Mouse (Mus musculus) frontal cortex, postnatal 14 days (tissue): ENCODE data around the gene Ift74.
"Not testable (repeated sequence)": the region's sequence is repeated elsewhere in the genome, so short reads cannot be mapped to it uniquely, and the experiment has no call there.

ENCODE experiments used
- DNase-seq, 2 experiments: peaks; one replicate each; pipeline ENCODE4 v3.0.0; 2022; ENCODE audit warnings: low spot score in 2 of 2

Gene Ift74

DNA sequence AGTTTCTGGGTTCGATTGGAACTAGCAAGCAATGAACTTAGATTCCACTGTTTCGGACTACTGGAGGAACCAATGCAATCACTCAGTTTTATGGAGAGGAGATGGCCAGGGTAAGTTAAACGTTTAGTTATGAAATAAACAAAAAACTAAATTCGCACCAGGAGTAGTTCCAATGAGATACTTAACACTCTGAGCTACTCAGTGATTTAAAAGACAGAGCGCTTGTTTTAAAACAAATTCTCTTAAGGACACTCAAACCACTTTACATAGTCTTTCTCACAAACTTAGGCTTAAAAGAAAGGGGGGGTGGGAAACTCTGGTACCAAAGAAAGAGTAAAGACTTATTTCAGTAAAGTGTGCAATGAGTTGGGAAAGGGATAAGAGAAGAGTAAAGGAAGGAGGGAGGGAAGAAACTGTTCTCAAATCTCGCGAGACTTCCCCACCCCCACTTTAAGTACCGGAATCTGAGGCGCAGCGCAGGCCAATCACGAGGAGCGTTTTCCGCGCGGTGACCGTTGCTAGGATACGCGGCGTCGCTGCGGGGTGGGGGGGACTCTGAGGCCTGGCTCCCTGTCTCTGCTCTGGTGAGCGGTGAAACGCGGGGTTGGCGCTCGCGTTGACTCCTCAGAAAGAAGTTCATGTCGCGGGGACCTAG, at the start of gene Ift74:
TSS of gene Ift74 (plus strand) at position 520 of the 655 bp plus-strand sequence.
- peak; percentile 87 to 92 for DNase-seq

DNA sequence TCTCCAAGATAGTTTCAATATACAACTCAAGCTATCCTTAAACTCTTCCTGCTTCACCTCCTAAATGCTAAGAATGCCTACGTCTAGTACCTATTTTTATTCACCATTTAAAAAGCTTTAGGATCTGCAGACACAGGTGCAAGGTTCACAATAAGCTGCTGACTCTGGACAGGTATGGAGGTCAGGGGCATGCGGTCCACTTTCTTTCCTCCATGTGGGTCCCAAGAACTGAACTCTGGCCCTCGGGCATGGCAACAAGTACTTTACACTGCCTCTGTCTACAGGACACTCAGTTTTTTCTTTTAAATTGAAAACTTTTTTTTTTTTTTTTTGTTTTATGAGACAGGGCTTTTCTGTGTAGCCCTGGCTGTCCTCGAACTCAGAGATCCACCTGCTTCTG, 41.6 kb upstream of the Ift74 start:
- no peak for DNase-seq

DNA sequence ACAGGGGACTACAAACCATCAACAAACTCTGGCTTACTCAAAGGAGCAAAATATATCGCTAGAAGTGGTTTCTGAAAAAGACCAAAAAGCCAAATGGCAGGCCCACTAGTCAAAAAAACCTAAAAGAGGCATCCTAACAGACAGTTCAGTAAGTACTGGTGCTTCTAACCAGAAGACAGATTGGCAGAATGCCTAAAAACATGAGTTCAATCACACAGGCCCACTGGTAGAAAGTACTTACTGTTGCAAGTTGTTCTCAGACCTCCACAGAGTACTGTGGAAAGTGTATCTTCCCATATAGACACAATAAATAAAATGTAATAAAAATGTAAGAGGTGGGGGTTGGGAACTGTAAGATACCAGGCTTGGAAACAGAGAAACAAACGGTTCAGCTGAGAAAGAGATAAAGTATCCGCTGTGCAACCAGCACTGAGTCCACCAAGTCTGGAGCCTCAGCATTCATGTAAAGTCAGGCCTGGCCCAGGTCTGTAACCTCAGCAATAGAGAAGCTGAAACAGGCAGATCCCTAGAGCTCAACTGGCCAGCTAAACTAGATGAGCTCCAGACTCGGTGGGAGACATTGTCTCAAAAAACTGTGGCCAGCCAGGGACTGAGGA, 22.4 kb upstream of the Ift74 start:
- no peak for DNase-seq

DNA sequence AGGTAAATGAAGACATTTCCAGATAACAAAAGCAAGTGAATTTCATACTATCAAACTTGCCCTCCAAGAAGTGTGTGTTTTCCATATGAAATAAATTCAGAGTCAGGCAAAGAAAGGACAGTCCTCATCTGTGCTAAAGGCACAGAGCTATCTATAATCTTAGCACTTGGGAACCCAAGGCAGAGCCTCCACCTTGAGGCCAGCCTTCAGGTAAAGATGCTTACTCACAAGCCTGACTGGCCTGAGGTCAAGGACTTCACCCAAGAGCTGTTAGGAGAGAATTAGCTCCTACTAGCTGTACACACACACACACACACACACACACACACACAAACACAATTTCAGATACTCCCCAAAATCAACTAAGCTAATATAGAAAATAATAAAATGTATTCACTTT, 21.6 kb upstream of the Ift74 start:
- no peak for DNase-seq

DNA sequence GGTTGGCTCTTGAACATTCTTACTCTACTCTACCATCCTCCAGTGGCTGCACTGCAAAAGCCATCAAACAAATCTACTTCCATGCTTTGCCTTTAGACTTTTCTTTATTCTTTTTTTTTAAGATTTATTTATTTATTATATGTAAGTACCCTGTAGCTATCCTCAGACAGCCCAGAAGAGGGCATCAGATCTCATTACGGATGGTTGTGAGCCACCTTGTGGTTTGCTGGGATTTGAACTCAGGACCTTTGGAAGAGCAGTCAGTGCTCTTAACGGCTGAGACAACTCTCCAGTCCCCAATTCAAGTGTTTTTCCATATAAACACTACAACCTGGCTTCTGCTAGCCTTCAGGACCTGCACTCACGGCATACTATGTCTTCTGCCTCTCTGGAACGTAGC, 12.9 kb upstream of the Ift74 start:
- DNase-seq: no peak

DNA sequence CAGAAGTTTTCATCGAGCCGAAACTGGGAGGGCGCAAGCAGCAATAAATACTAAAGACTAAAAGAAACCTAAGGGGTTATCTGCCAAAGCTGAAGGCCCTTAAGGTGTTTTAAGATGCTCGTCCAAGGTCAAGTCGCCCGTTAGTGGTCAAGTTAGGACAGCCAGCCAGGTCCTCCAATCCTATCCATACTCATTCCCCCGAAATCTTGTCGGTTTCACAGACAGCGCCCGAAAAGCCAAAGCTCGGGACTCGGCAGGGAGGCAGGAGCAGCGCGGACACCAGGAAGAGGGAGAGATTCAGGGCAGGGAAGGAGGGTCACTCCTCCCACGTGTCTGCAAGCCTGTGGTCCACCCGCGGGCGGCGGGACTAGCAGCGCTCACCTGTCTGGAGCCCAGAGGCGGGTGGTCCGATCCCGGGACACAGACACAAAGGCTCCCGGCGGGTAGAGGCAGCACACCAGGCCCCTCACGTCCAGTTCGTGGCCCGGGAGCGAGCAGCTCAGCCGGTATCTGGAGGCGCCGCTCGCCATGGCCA, 11.7 kb upstream of the Ift74 start:
- no peak for DNase-seq

DNA sequence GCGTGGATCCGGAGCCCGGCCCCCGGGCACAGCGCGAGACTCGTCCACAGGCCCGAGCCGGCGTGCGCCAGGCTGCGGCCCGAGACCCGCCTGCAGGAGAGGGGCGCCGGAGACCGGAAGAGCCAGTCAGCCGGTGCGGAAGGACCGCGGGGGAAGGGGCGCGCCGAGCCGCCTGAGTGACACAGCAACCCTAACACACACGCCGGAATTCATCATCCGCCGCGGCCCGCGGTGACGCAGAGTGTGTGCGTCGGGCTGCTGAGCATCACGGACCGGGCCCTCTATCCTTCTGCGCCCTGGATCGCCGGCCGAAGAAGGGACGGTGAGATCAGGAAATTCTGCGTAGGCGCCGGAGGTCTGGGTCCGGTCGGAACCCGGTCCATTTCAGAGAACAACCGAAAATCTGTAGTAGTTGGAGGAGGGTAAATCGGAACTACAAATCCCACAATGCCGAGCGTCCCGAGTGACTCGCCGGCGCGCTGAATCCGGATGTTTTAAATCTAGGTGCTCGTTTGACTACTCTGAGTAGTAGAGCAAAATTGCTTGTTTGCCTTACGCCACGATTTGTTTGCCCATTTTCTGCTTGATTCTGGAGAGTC, 11.2 kb upstream of the Ift74 start, which contains the start of gene Plaa:
TSS of gene Plaa (minus strand) at position 214 of the 599 bp plus-strand sequence.
- peak; percentile 87 to 90 for DNase-seq

DNA sequence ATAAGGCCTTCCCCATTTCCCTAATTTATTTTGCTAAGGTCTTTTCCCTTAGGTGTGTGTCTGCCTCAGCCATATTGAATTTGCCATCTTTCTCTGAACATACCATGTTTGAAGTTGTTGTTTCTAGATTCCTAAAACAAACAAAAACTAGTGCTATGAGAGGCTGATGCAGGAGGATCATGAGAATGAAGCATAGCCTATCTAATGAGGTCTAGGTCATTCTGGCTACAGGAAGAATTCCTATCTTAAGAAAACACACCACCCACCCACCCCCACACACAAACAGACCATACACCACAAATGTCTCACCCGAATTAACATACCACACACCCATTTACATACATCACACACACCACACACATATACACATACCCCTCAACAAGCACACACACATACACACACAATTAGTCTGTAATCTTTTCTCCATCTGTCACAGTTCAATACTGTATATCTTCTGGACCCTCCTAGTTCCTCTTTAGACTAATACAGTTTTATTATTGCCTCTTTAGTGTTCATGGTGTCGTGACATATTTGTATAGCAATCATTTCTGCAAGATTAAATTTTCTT, 9.8 kb upstream of the Ift74 start:
- no peak for DNase-seq

DNA sequence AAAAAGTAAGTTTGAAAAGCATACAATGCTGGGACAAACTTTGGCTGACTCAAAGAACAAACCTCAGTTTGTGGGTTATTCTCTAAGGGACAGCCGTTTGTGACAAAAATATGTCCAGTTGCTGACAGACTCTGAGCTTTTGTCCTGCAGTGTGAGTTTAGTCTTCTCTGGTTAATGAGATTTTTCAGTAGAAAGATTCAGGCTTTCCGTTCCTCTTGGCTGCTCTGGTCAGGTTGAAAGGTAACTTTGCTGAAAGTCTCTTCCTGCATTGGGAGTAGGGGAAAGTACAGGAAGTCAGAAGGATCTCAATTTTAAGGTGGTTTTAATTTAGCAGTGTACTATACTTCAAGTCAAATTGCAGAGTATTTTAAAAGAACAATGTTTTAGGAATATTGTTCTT, 8.7 kb upstream of the Ift74 start:
- no peak for DNase-seq

DNA sequence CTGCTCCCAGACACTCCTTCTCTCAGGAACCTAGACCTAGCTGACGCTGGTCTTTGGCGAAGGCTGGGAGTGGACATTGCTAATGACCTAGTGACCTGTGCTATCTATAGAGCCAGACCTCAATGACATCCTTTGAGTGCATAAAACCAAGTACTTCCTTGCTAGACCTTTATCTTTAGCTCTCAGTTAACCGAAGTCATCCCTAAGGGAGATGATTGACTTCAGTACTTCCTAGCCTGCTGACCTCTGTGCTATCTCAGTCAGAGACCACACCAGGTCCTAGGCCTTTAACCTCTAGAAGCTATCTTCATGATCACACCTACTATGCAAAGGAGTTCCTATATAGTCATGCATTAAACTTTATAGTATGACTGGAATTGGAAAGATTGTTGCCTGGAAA, 4.0 kb upstream of the Ift74 start:
- DNase-seq: no peak

DNA sequence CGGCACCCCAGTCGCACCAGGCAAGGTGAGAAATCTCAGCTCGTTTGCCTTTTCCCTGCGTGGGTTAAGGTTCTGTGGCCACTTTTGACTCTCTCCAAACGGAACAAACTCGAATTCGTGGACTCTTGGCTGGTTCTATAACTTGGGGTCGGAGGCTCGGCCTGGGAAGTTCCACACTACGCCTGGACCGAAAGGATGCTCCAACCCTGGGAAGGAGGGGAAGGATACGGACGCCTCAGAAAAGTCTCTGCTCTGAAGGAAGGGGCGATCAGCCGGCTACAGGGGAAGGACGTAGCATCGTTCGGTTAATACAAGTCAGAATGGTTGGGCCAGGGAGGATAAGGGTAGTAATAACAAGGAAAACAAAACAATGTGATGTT, 326 bp downstream of the Ift74 start:
- no peak for DNase-seq

DNA sequence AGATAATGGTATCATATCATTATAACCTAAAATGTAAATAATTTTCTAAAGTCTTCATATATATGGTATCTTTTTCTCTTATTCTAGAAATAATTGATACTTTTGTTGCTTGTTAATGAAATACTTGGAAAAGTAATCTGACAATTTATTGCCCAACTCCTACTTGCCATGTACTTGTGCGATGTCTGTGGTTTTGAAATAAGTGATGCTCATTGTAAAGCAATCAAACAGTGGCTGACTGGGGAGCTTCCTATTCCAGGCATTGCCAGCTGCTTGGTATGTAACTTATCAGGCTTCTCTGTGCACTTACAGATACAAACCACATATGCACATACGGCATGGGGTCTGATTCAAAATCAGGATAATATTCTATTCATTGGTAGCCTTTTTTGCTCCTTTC, 5.8 kb downstream of the Ift74 start:
- no peak for DNase-seq

DNA sequence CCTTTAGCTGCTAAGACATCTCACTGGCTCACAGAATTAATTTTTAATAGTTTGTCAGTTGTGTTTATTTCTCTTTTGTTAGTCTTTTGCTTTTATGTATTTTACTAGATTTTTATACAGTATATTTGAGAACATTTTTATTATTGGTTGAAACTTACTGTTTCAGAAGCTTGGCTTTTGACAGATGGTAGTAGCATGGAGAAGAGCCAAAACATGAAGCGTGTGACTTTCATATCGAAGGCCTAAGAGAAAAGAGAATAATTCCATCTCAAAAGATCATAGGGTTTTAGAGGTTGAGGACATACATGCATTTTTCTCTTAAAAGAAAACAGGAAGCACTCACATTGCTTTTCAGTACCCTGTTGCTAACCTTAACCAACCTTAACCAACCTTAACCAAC, 28.9 kb downstream of the Ift74 start:
- no peak for DNase-seq

DNA sequence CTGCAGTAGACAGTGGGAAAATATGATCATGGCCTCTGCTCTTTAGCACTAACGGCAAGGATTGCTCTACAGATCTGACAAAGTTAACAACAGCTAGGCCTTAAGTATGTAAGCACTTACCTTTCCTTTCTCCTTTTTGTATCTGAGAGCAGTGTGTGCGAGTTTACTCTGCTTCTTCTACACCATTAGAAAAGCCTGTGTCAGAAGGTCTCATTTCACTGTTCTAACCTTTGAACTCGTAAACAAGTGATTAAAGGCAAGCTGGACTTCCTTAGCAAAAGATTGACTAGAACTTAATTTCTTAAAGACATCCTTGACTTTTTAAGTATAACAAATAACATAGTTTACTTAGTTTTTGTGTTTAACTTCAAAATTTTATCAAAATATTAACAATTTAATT, 35.6 kb downstream of the Ift74 start, which contains the start of gene Lrrc19:
TSS of gene Lrrc19 (minus strand) at position 225 of the 400 bp plus-strand sequence.
- DNase-seq: no peak

DNA sequence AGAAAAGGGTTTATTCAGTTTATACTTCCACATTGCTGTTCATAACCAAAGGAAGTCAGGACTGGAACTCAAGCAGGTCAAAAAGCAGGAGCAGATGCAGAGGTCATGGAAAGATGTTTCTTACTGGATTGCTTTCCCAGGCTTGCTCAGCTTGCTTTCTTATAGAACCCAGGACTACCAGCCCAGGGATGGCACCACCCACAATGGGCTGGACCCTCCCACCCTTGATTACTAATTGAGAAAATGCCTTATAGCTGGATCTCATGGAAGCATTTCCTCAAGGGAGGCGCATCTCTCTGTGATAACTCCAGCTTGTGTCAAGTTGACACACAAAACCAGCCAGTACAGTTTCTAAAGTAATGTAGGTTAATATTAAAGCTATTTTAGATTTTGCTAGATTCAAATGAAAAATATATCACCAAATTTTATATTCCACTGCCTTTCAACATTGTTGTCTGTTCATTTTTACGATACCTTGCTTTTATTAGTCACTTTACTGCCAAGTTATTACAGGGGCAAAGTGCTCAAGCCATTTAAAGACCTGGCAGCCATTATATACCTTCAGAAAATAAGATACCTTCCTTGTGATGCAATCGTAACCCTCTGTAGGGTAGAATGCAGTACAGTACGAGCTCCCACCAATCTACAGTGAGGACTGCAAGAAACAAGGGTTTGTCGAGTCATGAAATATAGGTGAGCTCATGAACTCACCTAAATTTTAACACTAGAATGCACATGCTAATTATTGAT, 36.3 kb downstream of the Ift74 start:
- DNase-seq: not testable (repeated sequence)

DNA sequence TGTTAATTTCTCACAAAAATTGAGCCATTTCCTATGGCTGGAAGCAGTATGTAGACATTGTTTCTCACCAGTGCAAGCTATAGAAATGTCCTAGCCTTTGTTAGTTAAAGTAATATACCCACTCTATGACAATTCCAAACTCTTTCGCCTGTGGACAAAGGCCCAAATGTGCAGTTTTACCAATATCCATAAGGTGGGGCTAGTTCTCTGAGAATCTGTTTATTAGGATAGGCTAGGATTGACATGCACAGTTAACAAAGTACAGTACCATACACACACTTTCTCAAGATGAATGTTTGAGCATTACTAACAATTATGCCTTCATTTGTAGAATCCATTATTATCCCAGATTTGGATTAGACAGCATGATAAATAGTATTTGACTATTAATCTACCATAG, 55.4 kb downstream of the Ift74 start:
- no peak for DNase-seq

DNA sequence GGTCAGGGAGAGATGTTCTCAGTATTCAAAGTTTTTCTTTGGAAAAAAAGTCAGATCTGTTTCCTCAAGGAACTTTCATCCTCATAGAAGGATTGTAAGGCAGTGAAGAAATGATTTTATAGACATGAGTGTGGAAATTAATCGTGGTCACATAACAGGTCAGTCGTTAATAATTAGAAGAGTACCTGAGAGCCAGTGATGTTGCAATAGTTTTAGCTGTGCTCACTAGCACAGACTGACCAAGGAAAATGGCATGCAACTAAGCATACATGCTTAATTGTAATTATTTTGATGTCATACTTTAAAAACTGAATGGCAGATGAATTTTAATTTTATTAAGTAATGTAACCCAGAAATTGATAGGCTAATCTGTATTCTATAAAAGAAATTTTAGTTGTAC, 66.4 kb downstream of the Ift74 start:
- DNase-seq: no peak

DNA sequence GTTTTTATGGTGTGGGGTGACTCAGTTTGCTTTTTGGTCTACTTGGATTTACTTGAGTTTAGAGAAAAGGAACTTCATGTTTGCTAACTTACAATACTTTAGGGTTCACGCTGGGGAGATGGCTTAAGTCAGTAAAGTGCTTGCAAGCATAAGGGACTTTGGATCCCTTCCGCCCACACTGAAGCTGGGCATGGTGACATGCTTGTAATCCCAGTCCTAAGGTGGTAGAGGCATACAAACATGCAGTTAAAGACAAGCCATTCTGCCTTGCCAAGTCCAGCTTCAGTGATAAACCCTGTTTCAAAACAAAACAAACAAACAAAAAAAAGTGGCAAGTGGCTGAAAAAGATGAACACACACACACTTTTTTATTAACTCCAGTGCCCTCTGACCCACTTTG, 66.9 kb downstream of the Ift74 start:
- DNase-seq: no peak

DNA sequence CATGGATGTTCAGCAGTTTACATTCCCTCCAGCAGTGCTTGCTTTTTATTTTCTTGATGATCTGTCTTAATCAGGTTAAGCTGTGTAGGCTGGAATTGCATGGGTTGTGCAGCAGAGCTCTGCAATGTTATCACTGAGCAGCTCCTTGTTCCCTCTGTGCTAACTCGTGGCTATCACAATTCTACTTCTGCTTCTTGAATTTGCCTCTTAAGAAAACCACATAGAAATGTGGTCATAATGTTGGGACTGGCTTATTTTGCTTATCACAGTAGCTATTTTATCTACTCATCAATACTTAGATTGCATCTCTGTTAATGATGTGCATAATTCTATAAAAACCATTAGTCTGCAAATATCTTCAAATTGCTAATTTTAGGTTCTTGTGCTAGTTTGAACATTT, 67.7 kb downstream of the Ift74 start:
- DNase-seq: no peak

DNA sequence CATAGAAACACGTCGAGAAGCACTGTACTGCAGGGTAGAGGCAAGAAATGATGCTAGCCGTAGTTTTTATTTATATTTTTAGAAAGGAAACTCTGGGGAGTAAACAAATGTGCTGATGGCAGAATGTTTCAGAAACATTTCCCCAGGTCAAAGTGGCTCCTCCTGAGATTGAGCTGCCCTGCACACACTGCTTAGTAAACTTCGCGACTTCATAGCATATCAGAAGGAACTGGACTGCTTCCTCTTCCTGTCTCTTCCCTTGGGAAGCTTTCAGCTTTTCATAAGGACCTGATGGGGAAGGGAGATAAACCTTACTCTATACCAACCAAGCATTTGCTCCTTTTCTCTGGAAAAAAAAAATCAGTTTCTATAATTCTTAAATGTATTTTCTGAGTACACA, 69.0 kb downstream of the Ift74 start:
- no peak for DNase-seq

DNA sequence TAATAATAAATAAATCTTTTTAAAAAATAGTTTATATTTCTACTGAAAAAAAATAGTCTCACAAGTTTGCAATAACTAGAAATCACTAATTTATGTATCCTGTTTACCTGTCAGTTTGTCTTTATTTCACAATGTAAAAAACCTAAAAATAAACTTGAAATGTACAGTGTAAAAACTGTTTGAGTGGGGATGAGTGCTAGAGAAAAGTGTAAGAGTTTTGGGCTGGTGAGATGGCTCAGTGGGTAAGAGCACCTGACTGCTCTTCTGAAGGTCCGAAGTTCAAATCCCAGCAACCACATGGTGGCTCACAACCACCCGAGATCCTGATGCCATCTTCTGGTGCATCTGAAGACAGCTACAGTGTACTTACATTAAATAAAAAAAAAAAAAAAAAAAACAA, 75.5 kb downstream of the Ift74 start:
- DNase-seq: not testable (repeated sequence)

DNA sequence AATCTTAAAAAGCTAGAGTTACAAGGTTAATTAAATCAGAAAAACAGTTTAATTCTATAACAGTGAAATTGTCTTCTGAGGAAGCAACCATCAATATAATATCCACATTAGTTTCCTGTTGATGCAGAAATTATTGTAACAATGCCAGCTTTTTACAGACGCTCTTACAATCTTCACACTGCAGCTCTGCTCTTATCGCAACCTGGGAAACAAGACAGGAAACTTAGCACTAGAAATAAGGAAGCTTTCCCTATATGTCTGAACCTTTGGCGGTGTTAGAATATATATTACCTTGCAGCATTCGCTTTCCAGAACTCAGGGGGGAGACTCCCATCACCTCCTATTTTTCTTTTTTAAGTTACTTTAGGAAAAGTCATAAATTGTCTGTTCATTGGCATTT, 76.8 kb downstream of the Ift74 start:
- no peak for DNase-seq
